Mouse (Mus musculus) bone marrow macrophage, adult 2 months (primary cell): ENCODE measurements around the gene Cd83.

ENCODE experiments used
- CTCF ChIP-seq: IDR thresholded peaks from 2 replicates; pipeline ENCODE4 v1.5.1; 2012; ENCODE audit warnings: low read depth, mild to moderate bottlenecking, low read length, moderate library complexity
- POLR2A ChIP-seq: IDR thresholded peaks from 2 replicates; pipeline ENCODE4 v1.6.1; 2012; ENCODE audit warnings: mild to moderate bottlenecking, low read depth, low read length, borderline replicate concordance

GRCm38 (mm10) chr13:43740276-43740608 is 44.3 kb upstream of the Cd83 start:
- no peak for TF ChIP-seq CTCF
- no peak for TF ChIP-seq POLR2A
